Mouse (Mus musculus): Measurements from ENCODE around the gene Myo9b.

DNA sequence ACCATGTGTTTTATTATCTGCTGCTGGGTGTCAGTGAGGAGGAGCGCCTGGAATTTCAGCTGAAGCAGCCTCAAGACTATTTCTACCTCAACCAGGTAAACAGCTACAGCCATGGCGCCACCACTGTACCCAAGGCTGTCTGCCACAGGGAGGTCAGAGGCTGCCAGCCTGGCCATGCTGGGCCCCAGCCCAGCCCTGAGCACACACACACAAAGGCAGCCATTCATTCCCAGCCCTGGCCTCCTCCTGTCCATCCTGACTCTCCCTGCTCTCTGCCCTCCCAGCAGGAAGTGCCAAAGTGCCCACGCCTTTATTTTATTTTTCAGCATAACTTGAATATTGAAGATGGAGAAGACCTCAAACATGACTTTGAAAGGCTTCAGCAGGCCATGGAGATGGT, 50.4 kb downstream of the Myo9b start:
- no peak for TF ChIP-seq CTCF (IDR thresholded peaks at IDR 0.05; ENCODE audit: low read depth)
- no peak for TF ChIP-seq EP300 (IDR thresholded peaks at IDR 0.05; ENCODE audit: low read depth)

Data from liver, postnatal 0 days (tissue).